Mouse (Mus musculus) midbrain, embryonic 14.5 days (tissue): Measurements from ENCODE around the gene Pgam2. TPM values are rescaled to one million over a fixed set of nuclear protein-coding genes. Genes with fewer than 3 reads are reported as not detected.
A peak's percentile ranks its signal among the peaks of the same experiment; 100 is the strongest.

Source experiments
- ATAC-seq: fragments of 200-750 bp; cut with Nextera tagmentation; 2 replicates; pipeline ENCODE4 v1.8.0; 2017; ENCODE audit warnings: moderate number of reproducible peaks, moderate library complexity; ENCODE audit not compliant: low FRiP score, low TSS enrichment
- DNase-seq: peaks from one replicate; pipeline ENCODE4 v3.0.0-alpha.2; 2015
- H3K27ac ChIP-seq: fragments of 300-500 bp; sonication (generic); replicated peaks from 2 replicates; pipeline ENCODE4 v1.5.1; 2014; ENCODE audit warnings: mild to moderate bottlenecking, low read depth, low read length, moderate library complexity
- H3K27me3 ChIP-seq: fragments of 300-500 bp; sonication (generic); 2 replicates; pipeline ENCODE4 v1.6.1; 2014; ENCODE audit warnings: low read length, control low read depth, mixed read lengths; ENCODE audit not compliant: control insufficient read depth, insufficient read depth
- H3K36me3 ChIP-seq: fragments of 300-500 bp; sonication (generic); 2 replicates; pipeline ENCODE4 v1.6.1; 2014; ENCODE audit warnings: low read length, control low read depth; ENCODE audit not compliant: control insufficient read depth, insufficient read depth
- H3K4me1 ChIP-seq: fragments of 300-500 bp; sonication (generic); 2 replicates; pipeline ENCODE4 v1.6.1; 2014; ENCODE audit warnings: mild to moderate bottlenecking, antibody characterized with exemption, low read length, control low read depth; ENCODE audit not compliant: control insufficient read depth, insufficient read depth
- H3K4me2 ChIP-seq: fragments of 300-500 bp; sonication (generic); 2 replicates; pipeline ENCODE4 v1.6.1; 2014; ENCODE audit warnings: mild to moderate bottlenecking, low read length, moderate library complexity
- H3K4me3 ChIP-seq: fragments of 300-500 bp; sonication (generic); replicated peaks from 2 replicates; pipeline ENCODE4 v1.5.1; 2014; ENCODE audit warnings: low read depth, low read length
- H3K9ac ChIP-seq: fragments of 300-500 bp; sonication (generic); replicated peaks from 2 replicates; pipeline ENCODE4 v1.6.1; 2014; ENCODE audit warnings: mild to moderate bottlenecking, low read length, moderate library complexity
- H3K9me3 ChIP-seq: fragments of 300-500 bp; sonication (generic); 2 replicates; pipeline ENCODE4 v1.6.1; 2016; ENCODE audit warnings: low read length, control low read depth, mixed read lengths; ENCODE audit not compliant: control insufficient read depth
- WGBS: fragments of 180-500 bp; shearing (Covaris S2); extraction: QIAGEN DNeasy Blood & Tissue Kit; methylation state at CpG from one replicate; pipeline ENCODE4 v1.1.7; 2014; 5-methylcytosine and 5-hydroxymethylcytosine counted together
- polyA plus RNA-seq: library from polyadenylated mRNA; unstranded; fragments of >200 nt; fragmentation: Nextera tagmentation; extraction: Ambion mirVana; gene quantifications from 2 replicates; pipeline ENCODE4 v1.2.1, GENCODE M21; 2014

Pgam2 gene
- polyA plus RNA-seq: 2.1 and 2.3 TPM in 2 replicates

DNA sequence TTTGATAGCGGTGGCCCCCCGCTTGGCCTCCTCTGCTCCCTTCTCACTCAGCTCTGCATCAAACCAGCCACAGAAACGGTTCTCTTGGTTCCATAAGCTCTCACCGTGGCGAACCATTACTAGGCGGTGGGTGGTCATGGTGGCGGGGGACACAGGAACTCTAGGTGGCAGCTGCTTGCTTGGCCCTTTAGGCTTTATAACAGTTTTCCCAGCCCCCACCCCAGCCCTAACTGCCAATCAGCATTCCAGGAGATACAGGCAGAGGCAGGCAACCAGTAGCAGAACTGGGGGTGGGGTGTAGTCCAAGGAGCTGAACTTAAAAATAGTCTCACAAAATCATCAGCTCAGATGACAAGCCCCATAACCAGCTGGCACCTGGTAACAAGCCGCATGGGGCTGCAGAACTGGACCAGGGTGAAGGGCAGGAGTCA, at the start of gene Pgam2:
TSS of gene Pgam2 (minus strand) at position 183 of the 431 bp plus-strand sequence.
- Histone ChIP-seq H3K27ac (no peak within 1 kb of the TSS), H3K27me3 (no peaks in the 10 kb centered on the region), H3K4me3 (no peak within 1 kb of the TSS), H3K36me3 (peaks cover 34% of the 10 kb centered on the region), H3K4me2 (no peak within 1 kb of the TSS), H3K9ac (no peak within 1 kb of the TSS), H3K9me3 (no peaks in the 10 kb centered on the region), H3K4me1 (no peaks in the 10 kb centered on the region)
- DNase-seq: peak; percentile 11
- no peak for ATAC-seq
- WGBS: 63% methylated on average over 8 of the region's 8 CpGs

DNA sequence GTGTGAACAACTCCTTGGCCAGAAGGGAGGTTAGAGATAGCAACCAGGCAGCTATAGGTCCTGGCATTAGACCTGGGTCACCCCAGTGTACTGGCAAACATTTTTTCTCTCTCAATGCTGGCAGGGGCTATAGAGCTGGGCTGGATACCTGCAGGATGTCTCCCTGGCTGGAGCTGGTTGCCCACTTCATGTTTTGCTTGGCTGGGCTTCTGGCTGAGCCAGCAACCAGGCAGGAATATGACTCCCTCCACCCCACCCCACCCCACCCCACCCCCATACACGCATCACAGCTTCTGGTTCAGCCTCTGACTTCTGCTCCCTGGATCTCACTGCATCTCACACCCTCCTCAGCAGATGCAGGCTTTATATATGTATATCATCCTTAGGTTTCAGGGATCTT, 48.8 kb upstream of the Pgam2 start:
- Histone ChIP-seq H3K4me2 (no peak overlapping the region), H3K4me3 (no peak overlapping the region), H3K4me1 (no peaks in the 10 kb centered on the region; the same call in 1 of the 2 replicates), H3K36me3 (no peaks in the 10 kb centered on the region), H3K27me3 (no peaks in the 10 kb centered on the region), H3K9ac (no peak overlapping the region), H3K9me3 (no peaks in the 10 kb centered on the region), H3K27ac (no peak overlapping the region)
- DNase-seq (no peak), ATAC-seq (no peak)
- WGBS: 50% methylated on average over 1 of the region's 1 CpGs

DNA sequence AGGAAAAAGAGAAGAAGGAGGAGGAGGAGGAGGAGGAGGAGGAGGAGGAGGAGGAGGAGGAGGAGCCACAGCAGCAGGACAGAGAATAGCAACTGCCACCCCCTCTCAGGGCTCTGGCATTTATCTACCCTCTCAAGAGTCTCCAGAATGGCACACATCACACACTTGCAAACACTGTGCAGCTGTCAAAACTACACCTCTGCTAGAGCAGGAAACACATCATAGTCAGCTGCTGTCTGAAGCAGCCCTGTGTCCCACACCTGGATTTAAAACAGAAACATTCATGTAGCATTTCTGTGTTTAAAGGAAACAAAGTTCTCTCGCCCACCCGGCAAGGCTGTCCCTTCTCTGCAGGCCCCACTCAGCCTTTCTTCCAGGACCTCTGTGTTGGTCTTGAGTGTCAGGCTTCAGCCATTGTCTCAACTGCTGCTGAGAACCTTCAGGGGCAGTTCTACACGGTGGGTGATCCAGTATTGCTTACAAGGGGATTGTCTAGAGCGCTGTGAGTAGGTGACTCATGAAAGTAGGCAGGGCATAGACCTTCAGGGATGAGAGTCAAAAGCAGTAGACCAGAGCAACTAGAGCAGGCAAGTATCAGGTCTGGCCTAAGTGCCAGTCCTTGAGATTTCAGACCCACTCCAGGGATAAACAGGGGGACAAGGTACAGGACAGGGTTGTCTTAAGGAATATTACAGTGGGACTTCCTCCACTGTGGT, 47.6 kb upstream of the Pgam2 start:
- H3K27me3 ChIP-seq: no peaks in the 10 kb centered on the region
- H3K4me2 ChIP-seq: no peak overlapping the region
- ATAC-seq (no peak), DNase-seq (no peak)
- 66% methylated on average over 4 of the region's 4 CpGs for WGBS
- no peak overlapping the region for H3K27ac ChIP-seq
- no peaks in the 10 kb centered on the region; the same call in 1 of the 2 replicates for H3K4me1 ChIP-seq
- H3K9me3 ChIP-seq: no peaks in the 10 kb centered on the region
- H3K9ac ChIP-seq: no peak overlapping the region
- no peaks in the 10 kb centered on the region for H3K36me3 ChIP-seq
- H3K4me3 ChIP-seq: no peak overlapping the region

DNA sequence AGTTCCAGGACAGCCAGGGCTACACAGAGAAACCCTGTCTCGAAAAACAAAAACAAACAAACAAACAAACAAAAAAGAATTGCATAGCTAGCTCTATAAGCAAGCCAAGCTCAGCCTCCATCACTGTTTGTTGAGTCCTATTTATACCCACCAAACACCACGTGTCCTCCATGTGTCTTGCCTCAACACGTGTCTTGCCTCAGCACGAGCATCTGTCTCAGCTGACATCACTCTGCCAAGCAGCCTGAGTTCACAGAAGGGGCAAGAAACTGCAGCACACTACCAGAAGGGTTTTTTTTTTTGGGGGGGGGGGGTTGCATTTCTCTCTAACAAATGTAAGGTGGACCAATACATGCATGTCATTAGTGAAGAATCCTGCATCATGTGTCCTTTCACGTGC, 46.9 kb upstream of the Pgam2 start:
- Histone ChIP-seq H3K4me3 (no peak overlapping the region), H3K4me2 (no peak overlapping the region), H3K36me3 (no peaks in the 10 kb centered on the region), H3K4me1 (no peaks in the 10 kb centered on the region; the same call in 1 of the 2 replicates), H3K27ac (no peak overlapping the region), H3K27me3 (no peaks in the 10 kb centered on the region), H3K9me3 (no peaks in the 10 kb centered on the region), H3K9ac (no peak overlapping the region)
- DNase-seq (no peak), ATAC-seq (no peak)
- WGBS: 84% methylated on average over 5 of the region's 5 CpGs

DNA sequence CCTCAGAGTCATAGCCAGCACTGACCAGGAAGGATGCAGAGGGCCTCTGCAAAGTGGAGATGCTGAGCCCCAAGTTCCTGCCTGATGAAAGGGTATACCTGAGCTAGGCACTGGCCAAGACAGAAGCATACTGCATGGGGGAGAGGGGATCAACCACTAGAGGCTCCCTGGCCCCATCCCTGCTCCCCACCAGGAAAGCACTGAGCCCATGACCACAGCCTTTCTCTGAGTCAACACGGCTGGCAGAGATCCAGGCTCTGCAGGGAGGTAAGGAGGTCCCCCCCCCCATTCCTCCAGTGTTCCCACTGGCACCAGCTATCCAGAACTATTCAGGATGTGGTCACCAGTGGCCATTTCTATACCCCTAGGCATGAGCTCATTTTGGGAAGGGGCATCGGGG, 45.8 kb upstream of the Pgam2 start:
- peak; percentile 22 for DNase-seq
- H3K27ac ChIP-seq: no peak overlapping the region
- no peak overlapping the region for H3K4me2 ChIP-seq
- no peak overlapping the region for H3K9ac ChIP-seq
- 63% methylated on average over 2 of the region's 2 CpGs for WGBS
- H3K9me3 ChIP-seq: no peaks in the 10 kb centered on the region
- no peaks in the 10 kb centered on the region; the same call in 1 of the 2 replicates for H3K4me1 ChIP-seq
- ATAC-seq: no peak
- no peaks in the 10 kb centered on the region for H3K27me3 ChIP-seq
- no peak overlapping the region for H3K4me3 ChIP-seq
- H3K36me3 ChIP-seq: no peaks in the 10 kb centered on the region

DNA sequence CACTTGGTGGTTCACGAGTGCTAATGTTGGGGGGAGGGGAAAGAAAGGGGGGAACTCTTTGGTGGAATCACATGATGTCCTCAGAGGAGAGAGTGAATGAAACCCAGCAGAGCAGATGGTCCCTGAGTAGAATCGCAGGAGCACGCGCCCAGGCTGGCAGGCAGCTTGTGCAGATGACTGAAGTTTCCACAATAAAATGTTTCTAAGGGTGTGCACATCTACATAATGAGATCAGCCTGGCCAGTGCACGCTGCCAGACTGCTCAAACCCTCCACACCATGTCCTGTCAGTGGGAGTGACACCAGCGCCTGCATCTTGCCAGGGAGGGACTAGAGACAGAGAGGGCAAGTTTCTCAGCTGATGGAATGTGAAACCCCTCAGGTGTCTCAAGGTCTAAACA, 45.2 kb upstream of the Pgam2 start:
- Histone ChIP-seq H3K27ac (no peak overlapping the region), H3K27me3 (no peaks in the 10 kb centered on the region), H3K4me2 (no peak overlapping the region), H3K4me1 (no peaks in the 10 kb centered on the region; the same call in 1 of the 2 replicates), H3K9ac (no peak overlapping the region), H3K4me3 (no peak overlapping the region), H3K36me3 (no peaks in the 10 kb centered on the region), H3K9me3 (no peaks in the 10 kb centered on the region)
- DNase-seq (peak; percentile 35), ATAC-seq (peak; percentile 50; the same call in 1 of the 2 replicates)
- 31% methylated on average over 6 of the region's 6 CpGs for WGBS

DNA sequence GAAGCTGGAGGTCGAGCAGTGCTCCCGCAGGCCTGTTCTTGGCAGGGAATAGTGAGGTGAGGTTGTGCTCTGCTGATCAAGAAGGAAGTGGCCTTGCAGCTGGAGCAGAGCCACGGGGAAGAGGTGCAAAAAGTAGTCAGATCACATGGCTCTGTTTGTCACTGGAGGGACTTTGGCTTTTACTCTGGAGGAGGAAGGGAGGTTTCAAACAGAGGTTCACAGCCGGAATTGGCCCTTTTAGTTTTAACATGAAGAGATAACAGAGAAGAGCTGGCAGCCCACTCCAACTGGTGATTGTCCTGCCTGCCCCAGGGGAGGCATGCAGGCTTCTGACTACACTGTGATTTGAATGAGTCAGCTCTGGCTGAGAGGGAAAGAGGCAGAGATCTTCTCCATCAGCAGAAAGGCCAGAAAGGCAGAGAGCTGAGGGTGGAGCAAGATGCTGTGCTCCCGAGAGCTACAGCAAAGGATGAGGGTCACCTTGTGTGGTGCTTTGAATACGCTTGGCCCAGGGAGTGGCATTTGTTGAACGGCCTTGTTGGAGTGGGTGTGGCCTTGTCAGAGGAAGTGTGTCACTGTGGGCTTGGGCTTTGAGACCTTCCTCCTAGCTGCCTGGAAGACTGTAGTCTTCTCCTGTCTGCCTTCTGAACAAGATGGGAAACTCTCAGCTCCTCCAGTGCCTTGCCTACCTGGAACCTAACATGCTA, 43.3 kb upstream of the Pgam2 start:
- no peak overlapping the region for H3K9ac ChIP-seq
- H3K4me3 ChIP-seq: no peak overlapping the region
- no peaks in the 10 kb centered on the region for H3K9me3 ChIP-seq
- H3K27me3 ChIP-seq: no peaks in the 10 kb centered on the region
- DNase-seq (no peak), ATAC-seq (no peak)
- no peak overlapping the region for H3K4me2 ChIP-seq
- 76% methylated on average over 7 of the region's 7 CpGs for WGBS
- no peaks in the 10 kb centered on the region for H3K36me3 ChIP-seq
- H3K4me1 ChIP-seq: no peaks in the 10 kb centered on the region; the same call in 1 of the 2 replicates
- H3K27ac ChIP-seq: no peak overlapping the region

DNA sequence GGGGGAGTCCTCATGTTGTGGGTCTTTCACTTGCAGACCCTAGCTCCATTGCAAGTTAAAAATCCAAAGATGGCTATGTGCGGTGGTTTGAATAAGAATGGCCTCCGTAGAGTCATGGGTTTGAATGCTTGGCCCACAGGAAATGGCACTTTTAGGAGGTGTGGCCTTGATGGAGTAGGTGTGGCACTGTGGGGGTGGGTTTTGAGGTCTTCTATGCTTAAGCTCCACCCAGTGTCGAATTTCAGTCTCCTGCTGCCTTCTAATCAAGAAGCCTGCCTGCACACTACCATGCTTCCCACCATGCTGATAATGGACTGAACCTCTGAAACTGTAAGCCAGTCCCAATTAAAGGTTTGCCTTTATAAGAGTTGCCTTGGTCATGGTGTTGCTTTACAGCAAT, 39.6 kb upstream of the Pgam2 start:
- DNase-seq: no peak
- Histone ChIP-seq H3K4me2 (no peak overlapping the region), H3K36me3 (no peaks in the 10 kb centered on the region), H3K9me3 (no peaks in the 10 kb centered on the region), H3K27me3 (no peaks in the 10 kb centered on the region), H3K9ac (no peak overlapping the region), H3K4me3 (no peak overlapping the region), H3K27ac (no peak overlapping the region), H3K4me1 (no peaks in the 10 kb centered on the region)
- ATAC-seq: no peak
- 85% methylated on average over 3 of the region's 3 CpGs for WGBS
